Mouse (Mus musculus) frontal cortex, adult (tissue): ENCODE results near the gene Olfr1208.

ENCODE experiments used
- ATAC-seq: cut with Nextera tagmentation; 2 replicates; pipeline ENCODE4 v1.9.2; 2017; ENCODE audit warnings: mild to moderate bottlenecking, moderate library complexity, mixed read lengths; ENCODE audit not compliant: low TSS enrichment

Olfr1208 gene

DNA sequence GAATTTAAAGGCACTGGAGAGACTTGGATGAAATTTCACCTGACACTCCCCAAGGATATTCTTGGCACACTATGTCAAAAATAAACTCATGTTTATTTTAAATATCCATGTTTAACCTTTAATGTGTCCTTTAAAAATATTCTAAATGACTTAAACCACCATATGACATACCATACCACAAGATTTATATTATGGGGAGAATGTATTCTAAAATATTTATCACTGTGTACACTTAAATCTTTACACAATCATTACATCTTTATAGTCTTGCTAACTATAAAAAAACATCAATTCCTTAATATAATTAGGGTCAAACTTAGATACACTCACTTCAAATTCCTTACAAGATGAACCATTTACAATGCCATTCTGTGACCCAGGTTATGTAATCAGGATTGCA is at the start of gene Olfr1208:
Olfr1208 (minus strand) TSS at position 101 of the 400 bp plus-strand sequence.
- ATAC-seq = no peak

DNA sequence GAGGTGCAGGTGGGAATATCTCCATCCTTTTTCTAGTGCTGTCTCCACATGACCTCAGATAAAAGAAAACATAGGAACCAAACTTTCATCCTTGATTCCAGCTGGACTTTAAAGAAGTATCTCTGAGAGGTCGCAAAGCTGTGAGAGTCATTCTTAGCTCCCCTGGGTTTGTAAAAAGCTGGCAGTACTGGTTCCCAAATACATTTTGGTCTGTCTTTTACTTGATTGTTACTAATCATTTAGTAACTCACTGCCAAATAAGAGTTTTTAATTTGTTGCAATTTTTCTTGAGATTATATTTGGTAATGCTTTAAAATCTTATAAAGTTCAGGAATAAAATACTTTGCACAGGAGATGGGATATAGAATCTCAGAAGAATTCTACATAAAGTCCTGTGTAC is 35.9 kb upstream of the Olfr1208 start, which contains the start of gene Olfr1211:
Olfr1211 (minus strand) TSS at position 101 of the 400 bp plus-strand sequence.
- no peak for ATAC-seq

DNA sequence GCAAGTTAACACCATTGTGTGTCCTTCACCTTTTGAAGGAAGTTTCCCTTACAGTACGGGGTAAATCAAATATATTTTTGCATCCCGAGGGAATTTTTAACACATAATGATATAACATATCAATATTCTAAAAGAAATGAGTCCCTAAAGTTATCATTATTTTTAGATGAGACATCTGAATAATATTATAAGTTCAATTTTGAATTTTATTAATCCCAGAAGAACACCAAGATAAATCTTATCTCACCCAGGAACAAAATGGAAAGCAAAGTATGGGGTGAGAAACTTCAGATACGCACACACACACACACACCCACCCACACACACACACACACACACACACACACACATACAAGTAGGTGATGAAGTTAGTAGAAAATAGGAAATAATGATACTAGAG is 12.9 kb upstream of the Olfr1208 start, which contains the start of gene Olfr1209:
Olfr1209 (minus strand) TSS at position 101 of the 400 bp plus-strand sequence.
- ATAC-seq = no peak

DNA sequence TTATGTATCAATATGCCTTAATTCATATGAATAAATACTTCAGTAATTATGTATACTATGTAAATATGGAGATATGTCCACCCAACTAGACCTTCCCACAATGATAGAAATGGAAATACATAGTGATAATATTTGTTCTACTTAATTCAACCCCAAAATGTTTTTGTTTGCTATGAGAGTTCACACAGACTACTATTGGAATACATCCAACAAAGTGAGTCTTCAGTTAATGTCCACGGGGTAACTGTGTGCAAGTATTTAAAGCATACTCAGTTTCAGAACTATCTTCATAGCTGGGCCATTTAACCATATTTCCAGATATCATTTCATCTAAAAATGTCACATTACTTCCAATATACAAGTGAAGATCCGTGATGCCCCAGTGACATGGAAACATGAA is 39.2 kb downstream of the Olfr1208 start, which contains the start of gene Olfr1206:
Olfr1206 (plus strand) TSS at position 301 of the 400 bp plus-strand sequence.
- no peak for ATAC-seq

DNA sequence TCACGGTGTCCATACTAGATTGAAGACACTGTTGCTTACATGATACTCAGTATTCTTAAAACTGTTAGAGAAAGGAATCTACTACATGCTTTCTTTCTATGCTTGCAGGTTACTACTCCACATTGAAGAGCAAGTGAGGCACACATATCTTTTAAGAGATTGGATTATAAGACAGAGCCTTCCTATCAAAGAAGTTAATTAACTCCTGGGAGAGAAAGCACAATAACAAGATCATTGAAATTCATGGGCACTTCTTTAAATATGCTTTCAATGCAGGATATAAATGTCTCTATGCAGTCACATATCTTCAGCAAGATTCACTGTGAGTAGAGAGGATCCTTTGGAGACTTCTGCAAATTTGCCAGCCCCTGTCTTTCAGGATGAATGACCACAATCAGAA is 53.1 kb downstream of the Olfr1208 start, which contains the start of gene Olfr1204:
Olfr1204 (plus strand) TSS at position 301 of the 400 bp plus-strand sequence.
- no peak for ATAC-seq
